Mouse (Mus musculus) monocyte, adult 5-6 weeks (primary cell): ENCODE measurements around the gene Cc2d1b. TPM values are rescaled to one million over a fixed set of nuclear protein-coding genes. Genes with fewer than 3 reads are reported as not detected.

ENCODE experiments used
- ATAC-seq: fragments of 153-309, 156-312 bp; replicated peaks from 2 replicates; pipeline ENCODE4 v1.8.0; 2017; ENCODE audit warnings: mild to moderate bottlenecking; ENCODE audit not compliant: low TSS enrichment, insufficient number of reproducible peaks, severe bottlenecking, poor library complexity, low FRiP score
- total RNA-seq: library from RNA; stranded (forward); fragments of 200-1000, 200-491, 200-594 nt; gene quantifications from 3 replicates; pipeline ENCODE4 v1.2.3, GENCODE M21; 2017

Cc2d1b gene
- total RNA-seq = 43.3 to 74.2 TPM (median 57.5 TPM) in 3 replicates

DNA sequence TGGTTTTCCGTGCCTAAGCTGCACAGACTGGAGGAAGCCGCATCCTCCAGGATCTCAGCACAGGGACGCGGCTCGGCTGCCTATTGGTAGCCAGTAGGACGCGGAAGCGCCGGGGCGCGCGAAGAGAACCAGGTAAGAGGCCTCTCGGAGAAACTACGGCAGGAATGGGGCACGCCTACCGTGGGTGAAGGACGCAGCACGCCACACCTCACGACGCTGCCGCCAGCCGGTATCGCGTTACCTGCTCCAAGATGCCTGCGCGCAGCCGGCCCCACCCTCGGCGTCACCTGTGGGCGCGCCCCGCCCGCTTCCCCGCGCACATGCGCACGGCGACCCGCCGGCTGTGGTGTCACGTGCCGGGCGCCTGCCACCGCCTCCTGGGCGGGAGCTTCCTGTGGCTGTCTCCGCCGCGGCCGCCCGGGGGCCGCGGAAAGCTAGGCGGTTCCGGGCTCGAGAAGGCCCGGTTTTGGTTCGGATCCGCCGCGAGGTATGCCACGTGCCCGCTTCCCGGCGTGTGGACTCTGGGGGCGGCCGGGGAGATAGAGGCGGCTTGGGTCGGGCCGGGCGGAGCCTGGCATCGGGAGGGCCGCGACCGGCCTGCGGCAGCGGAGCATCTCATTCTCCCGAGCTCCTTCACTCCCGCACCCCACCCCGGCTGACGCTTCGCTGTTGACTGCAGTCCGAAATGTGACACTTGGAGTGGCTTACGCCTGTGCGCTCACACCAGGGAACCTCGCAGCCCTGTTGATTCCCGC, at the start of gene Cc2d1b:
Cc2d1b (plus strand) TSS at position 354 of the 755 bp plus-strand sequence.
- ATAC-seq = peak; percentile 47

DNA sequence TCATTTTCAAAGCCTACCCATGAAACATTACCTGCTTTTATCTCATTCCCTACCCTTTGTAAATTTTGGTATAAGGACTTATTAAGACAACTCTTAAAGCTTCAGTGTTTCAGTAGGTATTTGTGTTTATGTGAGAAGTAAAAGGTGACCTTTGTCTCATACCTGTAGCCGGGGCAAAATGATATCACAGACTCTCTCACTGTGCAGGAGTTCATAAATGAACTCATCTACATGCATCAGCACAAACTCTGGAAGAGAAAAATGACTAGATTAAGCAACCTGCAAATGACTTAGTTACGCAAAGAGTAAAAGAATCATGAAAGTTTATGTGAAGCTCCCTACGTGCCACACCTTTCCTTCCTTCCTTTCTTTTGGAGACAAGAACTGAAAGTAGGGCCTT, 47.1 kb upstream of the Cc2d1b start:
- no peak for ATAC-seq

DNA sequence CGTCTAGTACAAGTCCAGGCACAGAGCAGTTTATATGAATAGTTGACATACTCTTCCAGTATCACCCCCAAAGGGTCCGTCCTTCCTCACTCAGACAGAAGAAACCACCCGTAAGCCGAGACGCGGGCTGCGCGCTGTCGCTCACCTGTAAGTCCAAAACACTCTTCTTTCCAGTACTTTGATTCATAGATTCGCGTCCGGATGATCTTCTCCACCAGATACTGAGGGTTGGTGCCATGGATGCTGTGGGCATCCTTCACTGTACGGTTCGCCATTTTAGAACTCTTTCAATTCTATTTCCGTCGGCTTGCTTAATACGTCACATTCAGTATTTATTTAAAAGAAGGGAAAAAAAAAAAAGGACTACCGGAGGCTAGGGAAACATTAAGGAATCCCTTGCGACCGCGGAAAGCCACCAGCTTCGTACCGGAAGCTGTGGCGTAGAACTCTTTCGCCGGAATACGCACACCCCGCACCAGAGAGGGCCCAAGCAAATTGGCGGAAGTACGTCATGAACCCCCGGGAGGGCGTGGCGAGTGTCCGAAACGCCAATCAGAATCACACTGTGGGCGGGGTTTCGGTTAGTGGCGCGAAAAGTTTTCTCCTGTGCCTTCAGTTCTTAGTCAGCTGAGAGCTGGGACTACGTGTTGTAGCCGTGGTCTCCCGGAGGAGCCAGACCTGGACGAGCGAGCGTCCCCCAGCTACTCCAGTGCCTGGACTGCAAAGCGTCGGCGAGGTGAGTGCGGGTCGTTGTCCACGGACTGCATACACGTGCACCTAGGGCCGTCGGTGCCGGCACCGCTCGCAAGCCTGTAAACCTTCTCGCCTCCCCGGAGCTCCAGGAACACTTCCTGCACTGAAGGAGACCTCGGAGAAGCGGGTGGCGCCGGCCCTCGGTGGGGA, 40.6 kb upstream of the Cc2d1b start, which contains the start of the genes Prpf38a and Orc1:
Prpf38a (minus strand) TSS at position 497 of the 903 bp plus-strand sequence.
Orc1 (plus strand) TSS at position 584 of the 903 bp plus-strand sequence.
- ATAC-seq = peak; percentile 100

DNA sequence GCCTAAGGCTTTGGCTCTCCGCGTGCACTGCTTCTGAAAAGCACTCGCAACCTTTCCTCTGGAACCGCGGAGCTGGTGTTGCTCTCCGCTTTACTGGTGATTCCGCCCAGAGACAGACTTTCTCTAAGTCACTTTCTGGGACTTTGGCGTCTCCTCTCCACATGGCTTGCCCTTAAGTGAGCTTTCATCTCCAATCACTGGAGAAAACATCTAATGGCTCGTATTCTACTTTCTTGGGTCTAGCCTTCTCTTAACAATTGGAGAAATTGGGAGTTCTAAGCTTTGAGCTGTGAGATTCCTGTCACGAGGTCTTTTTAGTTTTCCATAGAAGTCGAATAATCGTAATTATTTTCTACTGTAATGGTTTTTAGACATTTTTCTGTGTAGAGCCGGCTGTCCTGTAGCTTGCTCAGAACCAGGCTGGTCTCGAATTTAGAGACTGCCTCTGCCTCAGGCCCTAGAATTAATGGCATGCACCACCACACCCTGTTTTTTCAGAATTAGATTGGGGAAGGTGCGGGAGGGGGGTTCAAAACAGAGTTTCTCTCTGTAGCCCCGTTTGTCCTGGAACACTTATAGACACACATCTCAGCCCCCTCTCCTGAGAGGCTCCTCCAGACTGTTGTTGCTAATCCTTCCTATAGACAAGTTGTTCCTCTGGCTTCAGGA, 39.9 kb upstream of the Cc2d1b start:
- no peak for ATAC-seq

DNA sequence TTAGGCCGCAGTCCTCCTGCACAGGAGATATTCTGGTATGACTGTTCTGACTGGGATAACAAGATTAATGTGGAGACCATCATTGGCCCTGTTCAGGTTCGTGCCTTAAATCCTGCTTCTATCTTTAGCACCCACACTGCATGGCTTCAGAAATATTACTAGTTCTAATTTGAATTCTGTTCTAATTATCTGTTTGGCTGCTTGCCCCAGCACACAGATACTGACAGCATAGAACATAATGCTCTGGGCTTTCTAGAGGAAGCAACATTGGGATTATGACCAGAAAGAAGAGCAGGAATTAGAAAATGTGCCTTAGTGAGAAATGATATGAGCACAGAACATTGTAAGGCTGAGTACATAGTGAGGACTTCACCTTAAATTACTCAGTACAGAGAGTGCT, 26.4 kb upstream of the Cc2d1b start:
- no peak for ATAC-seq

DNA sequence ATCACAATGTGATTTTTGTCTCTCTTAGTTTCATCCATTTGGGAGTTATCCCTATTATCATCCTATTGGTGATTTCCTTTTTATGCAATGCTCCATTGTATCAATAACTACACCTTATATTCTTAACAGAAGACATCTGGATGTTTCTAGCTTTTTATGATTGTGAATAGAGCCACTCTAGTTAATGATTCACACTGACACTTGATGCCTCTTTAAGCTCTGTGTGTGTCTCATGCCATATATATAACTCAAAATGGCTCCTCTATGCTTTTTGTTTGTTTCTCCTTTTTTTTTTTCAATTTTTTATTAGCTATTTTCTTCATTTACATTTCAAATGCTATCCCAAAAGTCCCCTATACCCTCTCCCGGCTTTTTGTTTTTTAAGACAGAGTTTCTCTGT, 24.0 kb upstream of the Cc2d1b start:
- ATAC-seq = no peak

DNA sequence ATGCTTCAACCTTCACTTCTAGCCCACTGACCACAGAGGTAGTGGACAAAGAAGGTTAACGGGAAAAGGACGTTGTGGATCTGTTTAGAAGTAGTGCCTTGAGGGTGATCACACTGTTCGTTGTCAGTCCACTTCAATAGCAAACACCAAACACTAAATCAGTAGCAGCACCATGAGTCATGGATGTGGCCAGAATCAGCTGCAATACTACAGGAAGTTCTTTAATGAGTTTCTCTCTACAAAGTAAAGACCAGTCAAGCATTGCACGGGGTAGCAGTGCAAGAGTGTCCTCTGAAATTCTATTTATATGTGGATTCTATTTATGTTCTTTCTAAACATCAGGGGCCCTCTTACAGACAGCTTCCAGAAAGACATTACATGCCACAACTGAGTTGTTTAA, 21.4 kb upstream of the Cc2d1b start:
- no peak for ATAC-seq

DNA sequence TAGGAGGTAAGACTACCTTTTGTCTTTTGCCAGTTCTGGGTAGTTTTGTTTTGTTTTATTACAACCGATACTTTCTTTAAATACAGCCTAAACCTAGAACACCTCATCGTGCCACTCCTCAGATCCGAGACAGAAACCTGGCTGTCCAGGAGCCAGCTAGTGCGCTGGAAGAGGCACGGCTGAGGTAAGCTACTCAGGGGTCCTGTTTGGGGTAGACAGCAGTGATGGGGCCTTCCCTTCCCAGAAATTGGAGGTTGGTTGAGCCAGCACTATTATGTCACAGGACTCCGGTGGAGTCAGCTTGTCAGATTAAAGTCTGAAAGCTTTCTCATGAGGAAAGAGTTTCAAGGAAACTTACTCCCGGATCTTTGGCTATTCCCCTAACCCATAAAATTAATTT, 17.9 kb upstream of the Cc2d1b start:
- no peak for ATAC-seq

DNA sequence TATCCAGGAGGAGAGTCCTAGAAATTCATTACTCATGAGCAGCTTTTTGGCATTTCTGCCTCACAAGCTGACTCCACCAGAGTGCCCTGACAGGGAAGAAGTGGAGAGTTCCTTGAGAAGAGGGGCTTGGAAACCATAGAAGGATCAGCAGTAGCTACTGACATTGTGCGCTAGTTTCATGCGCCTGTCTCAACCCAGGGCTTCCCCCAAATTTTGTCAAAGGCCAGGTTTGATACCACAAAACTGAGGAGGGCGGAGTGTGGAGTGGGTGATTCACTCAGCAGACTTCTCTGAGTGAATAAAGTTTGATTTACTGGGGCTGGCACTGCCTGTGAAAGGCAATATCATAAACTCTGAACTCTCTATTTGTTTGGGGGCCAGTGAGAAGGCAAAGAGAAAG, 11.1 kb upstream of the Cc2d1b start:
- ATAC-seq = no peak

DNA sequence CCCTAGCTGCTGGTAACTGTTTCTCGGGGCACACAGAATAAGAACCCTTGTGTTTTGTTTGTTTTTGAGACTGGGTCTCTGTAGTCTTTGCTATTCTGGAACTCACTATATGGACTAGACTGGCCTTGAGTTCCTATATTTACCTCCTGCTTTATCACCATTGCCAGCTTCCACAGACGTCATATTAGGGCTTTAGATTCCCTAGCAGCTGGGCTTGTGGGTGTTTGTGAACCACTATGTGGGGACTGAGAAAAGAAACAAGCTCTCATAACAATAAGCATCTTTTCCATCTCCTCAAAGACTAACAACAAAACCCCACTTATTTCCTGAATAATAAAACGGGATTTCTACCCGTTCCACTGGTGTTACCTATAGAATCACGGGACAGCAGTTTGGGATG, 8.8 kb upstream of the Cc2d1b start:
- no peak for ATAC-seq

DNA sequence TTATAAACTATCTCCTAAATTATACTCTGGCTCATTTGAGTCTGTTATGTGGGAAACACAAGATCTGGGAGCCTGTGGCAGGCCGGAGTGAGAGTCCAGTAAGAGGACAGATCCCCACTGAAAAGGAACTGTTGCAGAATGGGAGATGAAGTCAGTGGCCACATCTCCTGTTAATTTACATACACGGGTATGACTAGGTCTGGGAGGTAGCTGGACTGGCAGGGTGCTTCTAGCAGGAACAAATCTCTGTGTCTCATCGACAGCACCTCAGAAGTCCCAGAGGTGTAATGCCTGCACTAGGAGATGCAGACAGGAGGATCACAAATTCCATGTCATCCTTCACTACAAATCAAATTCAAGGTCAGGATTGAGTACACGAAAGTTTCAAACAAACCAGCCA, 1.2 kb upstream of the Cc2d1b start:
- ATAC-seq = no peak

DNA sequence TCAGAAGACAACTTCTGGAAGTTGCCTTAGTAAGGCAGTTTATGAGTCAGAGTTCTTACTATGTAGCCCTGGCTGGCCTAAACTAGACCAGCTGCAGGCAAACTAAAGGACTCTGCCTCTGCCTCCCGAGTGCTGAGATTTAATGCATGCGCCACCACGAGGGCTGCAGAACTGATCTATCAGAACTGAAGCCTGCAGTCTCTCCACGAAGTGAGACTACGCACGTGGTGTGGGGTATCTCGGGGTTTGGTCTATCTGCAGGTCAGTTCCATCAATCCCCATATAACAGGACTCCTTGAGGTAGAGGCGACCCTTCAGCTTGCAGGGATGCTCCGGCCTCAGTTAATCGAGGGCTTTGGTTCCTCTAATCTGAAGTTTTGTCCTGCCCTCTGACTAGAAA, 575 bp upstream of the Cc2d1b start:
- ATAC-seq = peak; percentile 7; the same call in 1 of the 2 replicates

DNA sequence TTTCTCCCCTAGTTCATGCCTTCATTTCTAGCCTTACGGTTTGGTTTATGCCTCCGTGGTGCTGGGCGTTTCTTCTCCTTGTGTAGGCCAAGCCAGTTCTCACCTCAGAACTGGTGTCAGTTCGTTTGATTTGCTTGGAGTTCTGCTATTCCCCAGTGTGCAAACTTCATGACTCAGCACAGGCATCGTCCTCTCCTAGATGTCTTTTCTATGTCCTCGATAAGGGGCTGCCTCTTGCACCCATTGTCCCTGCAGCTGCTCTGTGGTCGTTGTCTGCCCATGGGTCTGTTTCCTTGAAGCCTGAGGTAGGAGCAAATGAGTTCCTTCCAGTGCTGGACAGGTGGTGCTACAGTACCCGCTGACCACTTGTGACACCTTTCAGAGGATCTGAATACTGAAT, 796 bp downstream of the Cc2d1b start:
- no peak for ATAC-seq

DNA sequence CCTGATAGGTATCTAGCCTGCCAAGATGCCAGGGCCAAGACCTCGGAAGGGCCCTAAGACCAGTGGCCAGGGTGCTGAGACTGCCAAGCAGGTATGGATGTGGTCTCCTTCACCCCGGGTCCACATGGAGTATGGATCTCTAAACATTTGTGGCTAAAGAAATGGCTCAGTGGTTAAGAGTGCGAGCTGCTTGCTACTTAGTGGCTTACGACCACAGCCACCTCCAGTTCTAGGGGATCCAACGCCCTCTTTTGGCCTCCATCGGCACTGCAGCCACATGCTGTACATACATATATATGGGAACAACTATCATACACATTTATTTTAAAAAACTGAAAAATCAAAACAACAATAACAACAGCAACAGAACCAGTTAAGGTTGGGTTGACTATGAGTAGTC, 1.8 kb downstream of the Cc2d1b start:
- no peak for ATAC-seq

DNA sequence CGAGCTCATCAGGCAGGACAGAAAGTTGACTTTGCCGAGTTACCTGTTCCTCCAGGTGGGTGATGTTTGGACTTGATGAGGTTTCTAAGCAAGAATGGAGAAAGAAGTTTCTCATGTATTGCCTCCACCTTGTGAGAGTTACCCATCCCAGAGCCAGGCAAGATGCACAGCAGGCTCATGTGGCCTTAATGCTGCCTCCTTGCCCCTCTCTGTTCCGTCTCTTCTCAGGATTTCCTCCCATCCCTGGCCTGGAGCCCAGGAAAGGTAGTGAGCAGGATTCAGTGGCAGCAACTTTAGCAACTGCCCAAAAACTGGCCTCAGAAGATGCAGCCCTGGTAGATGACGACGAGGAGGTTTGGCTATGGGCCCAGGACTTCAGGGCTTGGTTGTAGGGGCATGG, 7.3 kb downstream of the Cc2d1b start:
- no peak for ATAC-seq

DNA sequence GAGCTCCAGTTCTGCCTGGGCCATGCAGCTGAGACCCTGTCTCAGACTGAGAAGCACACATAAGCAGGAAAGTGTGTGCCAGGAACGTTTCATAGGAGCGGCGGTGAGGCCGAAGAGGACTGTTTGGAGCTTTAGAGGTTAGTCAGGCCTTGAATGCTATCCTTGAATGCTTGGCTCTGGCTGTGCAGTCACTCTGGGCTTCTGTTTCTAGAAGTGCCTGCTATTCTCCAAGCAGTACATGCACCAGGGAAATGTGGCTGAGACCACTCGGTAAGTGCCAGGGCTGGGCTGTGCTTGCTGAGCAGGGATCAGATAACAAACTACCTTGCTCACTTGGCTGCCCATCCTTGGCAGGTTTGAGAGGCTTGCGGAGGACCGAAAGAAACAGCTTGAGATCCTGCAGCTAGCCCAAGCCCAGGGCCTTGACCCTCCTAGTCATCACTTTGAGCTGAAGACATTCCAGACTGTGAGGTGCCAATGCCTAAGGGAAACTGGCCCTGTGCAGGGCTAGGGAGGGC, 9.7 kb downstream of the Cc2d1b start:
- ATAC-seq = no peak

DNA sequence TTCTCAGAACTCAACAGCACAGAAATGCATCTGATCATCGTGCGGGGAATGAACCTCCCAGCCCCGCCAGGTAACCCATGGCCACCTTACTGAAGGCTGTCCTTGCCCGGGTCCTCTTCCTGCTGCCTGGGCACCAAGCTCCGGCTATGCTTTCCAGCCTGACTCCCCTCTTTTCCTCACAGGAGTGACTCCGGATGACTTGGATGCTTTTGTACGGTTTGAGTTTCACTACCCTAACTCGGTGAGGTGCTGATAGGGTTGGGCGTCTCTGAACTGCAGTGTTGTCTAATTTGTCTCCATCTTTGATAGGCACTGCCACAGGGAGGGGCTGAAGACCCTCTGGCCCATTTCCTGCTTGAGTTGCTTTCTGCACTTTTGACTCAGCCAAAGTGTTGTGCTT, 10.4 kb downstream of the Cc2d1b start:
- ATAC-seq = no peak

DNA sequence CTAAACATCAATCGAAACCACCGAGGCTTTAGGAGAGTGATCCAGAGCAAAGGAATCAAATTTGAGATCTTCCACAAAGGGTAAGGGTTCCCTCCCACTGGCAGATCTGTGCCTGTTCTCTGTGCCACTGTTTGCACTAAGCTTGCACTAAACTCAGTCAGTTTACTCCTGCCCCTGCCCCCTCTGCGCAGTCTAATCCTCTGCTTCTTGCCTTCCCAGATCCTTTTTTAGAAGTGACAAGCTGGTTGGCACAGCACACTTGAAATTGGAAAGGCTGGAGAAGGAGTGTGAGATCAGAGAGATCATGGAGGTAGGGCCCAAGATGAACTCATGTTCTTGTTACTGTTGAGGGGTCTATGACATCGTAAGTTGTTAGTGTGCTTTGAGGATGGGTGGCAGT, 11.9 kb downstream of the Cc2d1b start:
- ATAC-seq = no peak

DNA sequence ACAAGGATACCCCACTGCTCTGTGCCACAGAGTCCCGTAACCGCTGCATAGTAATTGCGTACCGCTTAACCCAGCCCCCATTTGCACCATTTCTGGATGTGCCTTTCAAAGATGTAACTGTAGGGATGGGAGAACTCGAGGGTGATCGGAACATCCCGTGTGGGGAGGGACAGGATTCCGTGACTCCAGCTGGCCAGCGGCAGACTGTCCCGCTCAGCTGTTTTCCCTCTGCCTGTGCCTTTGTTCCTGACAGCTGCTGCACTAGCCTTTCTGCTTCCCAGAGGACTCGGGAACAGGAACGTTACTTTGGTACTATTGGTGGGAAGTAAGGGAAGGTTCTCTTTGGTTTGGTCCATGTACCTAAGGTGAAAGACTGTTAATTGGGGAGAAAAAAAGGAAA, 14.0 kb downstream of the Cc2d1b start:
- ATAC-seq = no peak
